Mouse (Mus musculus): Measurements from ENCODE around the gene Pqlc2. TPM values are rescaled to one million over a fixed set of nuclear protein-coding genes. Genes with fewer than 3 reads are reported as not detected.

Gene Pqlc2
- total and polyA plus RNA-seq, 2 experiments = 6.1 to 42.8 TPM

DNA sequence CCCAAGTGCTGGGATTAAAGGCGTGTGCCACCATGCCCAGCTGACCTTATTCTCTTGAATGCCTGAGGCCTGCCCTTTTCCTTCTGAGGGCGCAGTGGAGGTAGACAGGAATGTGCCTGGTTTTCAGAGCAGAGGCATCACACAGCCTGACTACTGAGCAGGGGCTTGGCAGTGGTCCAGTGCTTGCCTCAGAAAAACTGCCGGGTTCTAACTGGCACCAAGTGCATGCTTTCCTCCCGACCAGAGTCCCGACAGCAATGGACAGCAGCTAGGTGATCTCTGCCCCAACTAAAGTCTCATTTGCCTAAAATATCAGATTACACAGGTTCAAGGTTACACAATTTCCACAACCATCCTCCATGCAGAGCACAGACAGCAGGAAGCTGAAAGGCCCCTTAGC is 33.2 kb upstream of the Pqlc2 start:
- peak overlapping the region; percentile 81 for H3K27ac ChIP-seq (replicated peaks; ENCODE audit: insufficient read depth, low read depth, low read length)
- DNase-seq (ENCODE audit: extremely low read depth, low read depth, low spot score) = peak; percentile 98
- 17% methylated on average over 5 of the region's 5 CpGs for WGBS

DNA sequence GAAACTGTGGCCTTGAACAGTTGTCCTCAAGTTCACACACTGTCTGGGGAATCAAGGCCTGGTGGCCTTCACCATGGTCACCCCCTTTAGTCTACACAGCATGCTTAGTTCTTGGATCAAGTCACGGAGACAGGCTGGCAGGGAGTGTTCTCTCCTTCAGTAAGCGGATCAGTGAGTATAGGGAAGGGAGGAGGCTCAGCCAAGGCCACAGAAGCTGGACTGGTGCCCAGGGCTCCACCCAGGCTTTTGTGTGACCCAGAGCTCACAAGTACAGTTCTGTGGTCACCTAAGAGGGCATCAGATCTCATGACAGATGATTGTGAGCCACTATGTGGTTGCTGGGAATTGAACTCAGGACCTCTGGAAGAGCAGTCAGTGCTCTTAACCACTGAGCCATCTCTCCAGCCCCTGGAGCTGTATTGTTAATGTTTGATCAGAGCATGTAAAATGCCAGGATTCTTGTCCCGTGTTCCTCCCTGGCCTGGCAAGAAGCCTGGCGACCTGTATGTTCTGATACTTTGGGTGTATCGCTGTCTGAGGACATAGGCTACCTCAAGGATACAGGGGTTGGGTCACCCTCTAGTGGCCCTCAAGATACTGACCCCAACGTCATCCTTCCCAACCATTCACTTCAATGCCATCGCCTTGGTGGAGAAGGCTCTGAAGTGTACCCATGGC is 31.2 kb upstream of the Pqlc2 start:
- no peaks in the 10 kb centered on the region for H3K36me3 ChIP-seq (ENCODE audit: control insufficient read depth, insufficient read depth, low read length)
- peaks cover 23% of the 10 kb centered on the region for H3K4me1 ChIP-seq (ENCODE audit: control insufficient read depth, insufficient read depth, low read length)
- no peaks in the 10 kb centered on the region for H3K79me2 ChIP-seq (ENCODE audit: control insufficient read depth, insufficient read depth, low read length)
- no peak overlapping the region for H3K9ac ChIP-seq (ENCODE audit: low read depth, low read length)
- no peaks in the 10 kb centered on the region for H3K27me3 ChIP-seq (ENCODE audit: control insufficient read depth, insufficient read depth, low read length)
- DNase-seq (ENCODE audit: extremely low read depth, low read depth, low spot score) = peak; percentile 75
- no peak overlapping the region for H3K4me3 ChIP-seq (ENCODE audit: insufficient read depth, low read depth, low read length)
- WGBS = 26% methylated on average over 7 of the region's 7 CpGs
- H3K27ac ChIP-seq (replicated peaks; ENCODE audit: insufficient read depth, low read depth, low read length) = 0 out of 2 replicates have a peak overlapping the region, but pooled peaks have one; percentile 8
- TF ChIP-seq CTCF (IDR thresholded peaks at IDR 0.05; ENCODE audit: low read depth, low read length) = no peak
- TF ChIP-seq POLR2A (IDR thresholded peaks at IDR 0.05; ENCODE audit: extremely low read depth, insufficient read depth, low read length) = no peak

More for the DNA sequence above, 33.2 kb upstream of the Pqlc2 start:
- no peak overlapping the region for H3K4me3 ChIP-seq (ENCODE audit: insufficient read depth, low read depth, low read length)
- no peak for TF ChIP-seq POLR2A (IDR thresholded peaks at IDR 0.05; ENCODE audit: extremely low read depth, insufficient read depth, low read length)
- TF ChIP-seq CTCF (IDR thresholded peaks at IDR 0.05; ENCODE audit: low read depth, low read length) = no peak
- H3K36me3 ChIP-seq (ENCODE audit: control insufficient read depth, insufficient read depth, low read length) = peaks cover 4% of the 10 kb centered on the region; the same call in 1 of the 2 replicates
- H3K79me2 ChIP-seq (ENCODE audit: control insufficient read depth, insufficient read depth, low read length) = no peaks in the 10 kb centered on the region
- peaks cover 23% of the 10 kb centered on the region for H3K4me1 ChIP-seq (ENCODE audit: control insufficient read depth, insufficient read depth, low read length)
- no peak overlapping the region for H3K9ac ChIP-seq (ENCODE audit: low read depth, low read length)
- H3K27me3 ChIP-seq (ENCODE audit: control insufficient read depth, insufficient read depth, low read length) = no peaks in the 10 kb centered on the region

DNA sequence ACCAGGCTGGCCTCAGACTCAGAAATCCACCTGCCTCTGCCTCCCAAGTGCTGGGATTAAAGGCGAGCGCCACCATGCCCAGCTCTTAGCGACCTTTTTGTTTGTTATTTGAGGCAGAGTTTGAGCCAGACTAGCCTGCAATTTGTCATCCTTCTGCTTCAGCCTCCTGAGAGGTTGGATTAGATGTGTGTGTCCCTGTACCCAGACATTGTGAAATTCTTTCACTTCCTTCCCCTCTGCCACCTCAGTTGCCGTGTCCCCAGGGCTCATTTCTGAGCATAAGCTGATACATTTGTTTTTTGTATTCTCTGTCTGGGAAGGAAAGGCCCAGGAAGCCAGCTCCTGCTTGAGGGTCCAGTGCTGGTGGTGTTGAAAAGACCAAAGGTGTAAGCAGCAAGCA is 30.3 kb upstream of the Pqlc2 start:
- TF ChIP-seq POLR2A (IDR thresholded peaks at IDR 0.05; ENCODE audit: extremely low read depth, insufficient read depth, low read length) = no peak
- TF ChIP-seq CTCF (IDR thresholded peaks at IDR 0.05; ENCODE audit: low read depth, low read length) = no peak
- Histone ChIP-seq H3K79me2 (ENCODE audit: control insufficient read depth, insufficient read depth, low read length) (no peaks in the 10 kb centered on the region), H3K4me1 (ENCODE audit: control insufficient read depth, insufficient read depth, low read length) (peaks cover 23% of the 10 kb centered on the region), H3K27me3 (ENCODE audit: control insufficient read depth, insufficient read depth, low read length) (no peaks in the 10 kb centered on the region), H3K9ac (ENCODE audit: low read depth, low read length) (no peak overlapping the region), H3K4me3 (ENCODE audit: insufficient read depth, low read depth, low read length) (no peak overlapping the region), H3K27ac (replicated peaks; ENCODE audit: insufficient read depth, low read depth, low read length) (no peak overlapping the region), H3K36me3 (ENCODE audit: control insufficient read depth, insufficient read depth, low read length) (no peaks in the 10 kb centered on the region)
- 84% methylated on average over 4 of the region's 4 CpGs for WGBS
- no peak for DNase-seq (ENCODE audit: extremely low read depth, low read depth, low spot score)

DNA sequence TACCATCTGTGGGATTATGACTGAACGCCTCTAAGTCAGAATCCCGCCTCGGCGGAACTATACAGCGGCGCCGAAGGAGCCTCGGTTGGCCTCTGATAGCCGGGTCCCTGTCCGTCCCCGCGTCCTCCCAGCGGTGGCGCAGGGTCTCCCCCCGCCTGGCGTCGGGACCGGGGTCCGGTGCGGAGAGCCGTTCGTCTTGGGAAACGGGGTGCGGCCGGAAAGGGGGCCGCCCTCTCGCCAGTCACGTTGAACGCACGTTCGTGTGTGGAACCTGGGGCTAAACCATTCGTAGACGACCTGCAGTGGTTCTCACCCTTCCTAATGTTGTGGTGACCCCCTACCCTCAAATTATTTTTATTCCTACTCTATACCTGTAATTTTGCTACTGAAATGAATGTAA is 27.6 kb upstream of the Pqlc2 start:
- no peaks in the 10 kb centered on the region for H3K79me2 ChIP-seq (ENCODE audit: control insufficient read depth, insufficient read depth, low read length)
- no peak for TF ChIP-seq CTCF (IDR thresholded peaks at IDR 0.05; ENCODE audit: low read depth, low read length)
- no peak for TF ChIP-seq POLR2A (IDR thresholded peaks at IDR 0.05; ENCODE audit: extremely low read depth, insufficient read depth, low read length)
- H3K9ac ChIP-seq (ENCODE audit: low read depth, low read length) = no peak overlapping the region
- peaks cover 18% of the 10 kb centered on the region for H3K4me1 ChIP-seq (ENCODE audit: control insufficient read depth, insufficient read depth, low read length)
- no peaks in the 10 kb centered on the region for H3K27me3 ChIP-seq (ENCODE audit: control insufficient read depth, insufficient read depth, low read length)
- H3K4me3 ChIP-seq (ENCODE audit: insufficient read depth, low read depth, low read length) = no peak overlapping the region
- no peak overlapping the region for H3K27ac ChIP-seq (replicated peaks; ENCODE audit: insufficient read depth, low read depth, low read length)
- H3K36me3 ChIP-seq (ENCODE audit: control insufficient read depth, insufficient read depth, low read length) = no peaks in the 10 kb centered on the region
- no peak for DNase-seq (ENCODE audit: extremely low read depth, low read depth, low spot score)
- 61% methylated on average over 33 of the region's 33 CpGs for WGBS

DNA sequence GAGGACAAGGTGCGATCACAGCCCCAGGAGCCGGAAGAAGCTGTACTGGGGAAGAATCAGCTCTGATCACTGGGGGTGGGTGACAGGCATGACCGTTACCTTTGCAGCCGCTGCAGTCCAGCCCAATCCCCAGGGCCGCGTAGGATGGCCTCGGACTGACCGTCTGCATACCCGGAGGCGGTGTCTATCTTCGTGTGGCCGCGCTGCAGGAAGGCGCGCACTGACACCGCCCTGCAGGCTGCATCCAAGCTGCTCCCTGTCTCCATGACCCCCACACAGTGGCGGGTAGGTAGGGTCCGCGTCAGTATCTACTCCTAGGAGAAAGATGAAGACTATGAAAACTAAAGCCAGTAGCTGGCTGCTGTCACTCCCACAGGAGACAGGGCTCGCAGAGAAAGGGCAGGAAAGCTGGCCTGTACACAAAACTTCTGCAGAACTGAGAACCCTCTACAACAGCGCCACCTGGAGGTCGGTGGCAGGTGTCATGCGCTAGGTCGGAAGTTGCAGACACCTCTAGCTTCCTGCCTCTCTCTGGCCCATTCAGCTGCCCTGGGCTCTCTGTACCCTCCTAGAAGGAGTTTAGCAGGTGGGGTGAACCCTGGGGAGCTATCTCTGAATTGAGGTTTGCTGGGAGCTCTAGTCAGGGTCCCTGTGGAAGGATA is 26.4 kb upstream of the Pqlc2 start:
- Histone ChIP-seq H3K27me3 (ENCODE audit: control insufficient read depth, insufficient read depth, low read length) (no peaks in the 10 kb centered on the region), H3K4me1 (ENCODE audit: control insufficient read depth, insufficient read depth, low read length) (peaks cover 12% of the 10 kb centered on the region), H3K4me3 (ENCODE audit: insufficient read depth, low read depth, low read length) (peak overlapping the region; percentile 73), H3K27ac (replicated peaks; ENCODE audit: insufficient read depth, low read depth, low read length) (peak overlapping the region; percentile 100), H3K9ac (ENCODE audit: low read depth, low read length) (peak overlapping the region; percentile 81), H3K36me3 (ENCODE audit: control insufficient read depth, insufficient read depth, low read length) (no peaks in the 10 kb centered on the region), H3K79me2 (ENCODE audit: control insufficient read depth, insufficient read depth, low read length) (no peaks in the 10 kb centered on the region)
- TF ChIP-seq POLR2A (IDR thresholded peaks at IDR 0.05; ENCODE audit: extremely low read depth, insufficient read depth, low read length) (peak; percentile 55; the same call in 1 of the 2 replicates), CTCF (IDR thresholded peaks at IDR 0.05; ENCODE audit: low read depth, low read length) (peak; percentile 92)
- DNase-seq (ENCODE audit: extremely low read depth, low read depth, low spot score) = peak; percentile 90
- WGBS = 10% methylated on average over 24 of the region's 24 CpGs

DNA sequence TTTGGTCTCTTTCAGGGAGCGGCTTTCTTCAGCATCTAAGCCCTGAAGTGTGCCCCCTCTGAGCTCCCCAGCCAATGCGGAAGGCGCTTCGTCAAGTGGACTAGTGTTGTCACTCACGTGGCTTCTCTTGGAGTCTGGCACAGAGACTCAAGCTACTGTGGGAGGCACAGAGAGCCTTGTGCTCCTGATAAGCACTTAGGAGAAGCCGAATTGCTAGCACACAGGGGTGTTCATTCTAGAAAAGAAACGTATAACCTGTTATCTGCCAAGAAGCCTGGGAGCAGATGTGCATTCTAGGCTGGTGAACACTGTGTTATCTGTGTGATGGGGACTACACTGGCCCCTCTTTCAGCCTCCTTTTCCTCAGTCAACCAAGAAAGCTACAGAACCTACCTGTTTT is 25.0 kb upstream of the Pqlc2 start:
- peak overlapping the region; percentile 49 for H3K9ac ChIP-seq (ENCODE audit: low read depth, low read length)
- TF ChIP-seq CTCF (IDR thresholded peaks at IDR 0.05; ENCODE audit: low read depth, low read length) = no peak
- TF ChIP-seq POLR2A (IDR thresholded peaks at IDR 0.05; ENCODE audit: extremely low read depth, insufficient read depth, low read length) = no peak
- H3K4me1 ChIP-seq (ENCODE audit: control insufficient read depth, insufficient read depth, low read length) = peaks cover 5% of the 10 kb centered on the region
- H3K79me2 ChIP-seq (ENCODE audit: control insufficient read depth, insufficient read depth, low read length) = no peaks in the 10 kb centered on the region
- WGBS = 28% methylated on average over 7 of the region's 7 CpGs
- DNase-seq (ENCODE audit: extremely low read depth, low read depth, low spot score) = peak; percentile 78
- peak overlapping the region; percentile 100 for H3K27ac ChIP-seq (replicated peaks; ENCODE audit: insufficient read depth, low read depth, low read length)
- H3K4me3 ChIP-seq (ENCODE audit: insufficient read depth, low read depth, low read length) = peak overlapping the region; percentile 1; the same call in 1 of the 2 replicates
- H3K27me3 ChIP-seq (ENCODE audit: control insufficient read depth, insufficient read depth, low read length) = no peaks in the 10 kb centered on the region
- H3K36me3 ChIP-seq (ENCODE audit: control insufficient read depth, insufficient read depth, low read length) = no peaks in the 10 kb centered on the region

Data from liver, adult 2 months (tissue).